Mouse (Mus musculus) induced T-regulatory cell, adult 2 months (primary cell): ENCODE measurements around the gene Jazf1.

Experiments used
- DNase-seq: peaks from one replicate; pipeline ENCODE4 v3.0.0-alpha.2; 2012; ENCODE audit warnings: low read depth

Jazf1 gene

GRCm38 (mm10) chr6:53010286-53010685 is 58.1 kb downstream of the Jazf1 start:
- no peak for DNase-seq

DNA sequence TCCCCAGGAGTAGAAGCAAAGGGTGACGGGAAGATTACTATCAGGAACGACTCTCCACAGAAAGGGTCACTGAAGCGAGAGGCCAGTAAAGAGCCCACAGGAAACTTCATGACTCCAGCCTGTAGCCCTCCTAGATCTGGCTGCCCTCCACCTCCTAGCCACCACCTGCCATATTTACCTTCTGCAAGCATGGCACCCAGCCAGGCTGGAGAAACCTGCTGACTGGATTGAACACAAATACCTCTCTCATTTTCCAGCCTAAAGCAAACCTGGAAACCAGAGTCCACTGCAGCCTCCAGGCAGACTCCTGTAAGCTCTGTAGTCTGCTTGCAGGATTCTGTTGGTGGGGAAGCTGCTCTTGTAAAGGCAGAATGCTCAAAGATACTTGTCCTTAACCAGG is 62.4 kb downstream of the Jazf1 start:
- DNase-seq, result no peak

- DNase-seq, result no peak
Measured at GRCm38 (mm10) chr6:53005544-53005943, 62.9 kb downstream of the Jazf1 start.

GRCm38 (mm10) chr6:52990816-52991215 is 77.6 kb downstream of the Jazf1 start:
- no peak for DNase-seq

GRCm38 (mm10) chr6:52987905-52988640 is 80.4 kb downstream of the Jazf1 start:
- no peak for DNase-seq

DNA sequence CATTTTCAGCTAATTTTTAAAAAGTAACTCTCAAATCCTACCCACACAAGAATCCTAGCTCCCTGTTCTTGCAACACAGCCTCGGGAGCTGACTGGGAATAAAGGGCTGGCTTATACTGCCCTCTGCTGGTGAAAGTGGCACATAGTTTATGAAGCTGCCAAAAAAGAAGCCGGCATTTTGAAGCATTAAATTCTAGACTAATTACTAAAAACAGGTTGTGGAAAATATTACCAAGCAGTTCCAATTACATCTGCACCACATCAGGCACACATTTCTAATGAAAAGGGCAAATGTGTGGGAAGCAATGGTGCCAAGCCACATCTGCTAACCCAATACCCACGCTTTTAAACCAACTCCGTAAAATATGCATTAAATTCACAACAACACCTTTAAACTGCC is 81.0 kb downstream of the Jazf1 start:
- DNase-seq, result peak; percentile 73

- peak; percentile 33 for DNase-seq
Measured at GRCm38 (mm10) chr6:52982175-52982574, 86.3 kb downstream of the Jazf1 start.

GRCm38 (mm10) chr6:52979503-52979902 is 88.9 kb downstream of the Jazf1 start:
- DNase-seq, result no peak

- no peak for DNase-seq
Measured at GRCm38 (mm10) chr6:52973351-52973750, 95.1 kb downstream of the Jazf1 start.

DNA sequence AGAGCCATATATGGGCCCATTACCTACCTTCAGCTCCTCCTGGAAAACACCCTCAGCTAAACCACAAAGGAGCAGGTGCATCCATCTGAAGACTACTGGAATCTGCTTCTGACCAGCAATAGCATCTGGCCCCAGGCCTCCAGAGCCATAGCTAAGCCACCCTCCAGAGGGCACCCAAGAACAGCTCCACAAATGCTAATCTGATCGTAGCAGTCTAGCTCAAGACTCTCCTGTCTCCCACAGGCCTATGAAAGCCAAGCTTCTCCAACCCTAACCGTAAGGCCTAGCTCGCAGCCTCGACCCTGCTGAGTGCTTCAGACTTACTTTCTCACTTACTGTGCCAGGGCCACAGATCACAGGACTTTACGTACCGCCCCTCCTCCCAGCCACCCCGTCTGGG is 96.3 kb downstream of the Jazf1 start:
- DNase-seq, result no peak

DNA sequence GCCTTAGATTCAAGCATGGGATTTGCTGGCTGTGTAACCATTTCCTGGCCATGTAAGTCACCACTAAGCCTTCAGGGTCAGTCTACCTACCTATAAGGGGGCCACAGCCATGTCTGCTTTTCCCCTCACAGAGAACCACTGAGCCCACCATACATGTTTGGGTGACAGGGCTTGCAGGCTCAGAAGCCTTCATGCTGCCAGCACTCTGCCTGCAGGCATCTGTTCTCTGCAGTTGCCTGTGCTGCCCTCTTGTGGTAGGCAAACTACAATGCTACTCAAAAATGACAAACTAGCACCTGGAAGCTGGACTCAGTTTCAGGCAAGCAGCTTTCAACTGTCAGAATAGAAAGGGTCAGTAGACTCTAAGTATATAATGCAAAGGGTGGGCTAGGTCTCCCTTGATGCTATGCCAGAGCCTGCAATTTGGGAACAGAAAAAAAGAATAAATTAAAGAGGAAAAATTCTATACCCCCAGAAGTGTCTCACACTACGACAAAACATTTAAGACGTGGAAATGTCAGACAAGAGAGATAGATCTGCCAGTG is 98.6 kb downstream of the Jazf1 start:
- peak; percentile 82 for DNase-seq

DNA sequence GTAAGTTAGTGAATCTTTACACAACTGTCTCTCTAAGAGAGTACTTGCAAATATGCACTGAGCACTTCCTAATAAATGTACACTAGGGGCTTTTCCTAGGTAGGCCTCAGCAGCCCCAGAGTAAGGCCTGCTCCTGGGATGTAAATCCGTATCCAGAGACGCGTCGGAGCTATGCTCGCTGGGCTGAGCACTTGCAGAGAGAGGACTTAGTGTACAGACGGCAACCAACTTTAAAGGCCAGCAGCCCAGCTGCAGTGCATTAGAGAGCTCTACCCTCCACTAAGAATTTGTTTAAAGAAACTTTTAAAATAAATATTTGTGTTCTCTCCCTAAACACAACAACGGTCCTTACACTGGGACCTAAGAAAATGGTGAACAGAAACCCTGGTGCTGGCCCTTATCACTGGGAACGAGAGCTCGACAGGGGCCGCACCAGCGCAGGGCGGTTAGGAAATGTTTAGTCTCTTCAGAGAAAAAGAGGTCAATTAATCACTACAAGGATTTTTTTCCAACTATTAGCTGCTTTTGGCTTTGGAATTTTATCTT is 100.0 kb downstream of the Jazf1 start:
- DNase-seq, result no peak

DNA sequence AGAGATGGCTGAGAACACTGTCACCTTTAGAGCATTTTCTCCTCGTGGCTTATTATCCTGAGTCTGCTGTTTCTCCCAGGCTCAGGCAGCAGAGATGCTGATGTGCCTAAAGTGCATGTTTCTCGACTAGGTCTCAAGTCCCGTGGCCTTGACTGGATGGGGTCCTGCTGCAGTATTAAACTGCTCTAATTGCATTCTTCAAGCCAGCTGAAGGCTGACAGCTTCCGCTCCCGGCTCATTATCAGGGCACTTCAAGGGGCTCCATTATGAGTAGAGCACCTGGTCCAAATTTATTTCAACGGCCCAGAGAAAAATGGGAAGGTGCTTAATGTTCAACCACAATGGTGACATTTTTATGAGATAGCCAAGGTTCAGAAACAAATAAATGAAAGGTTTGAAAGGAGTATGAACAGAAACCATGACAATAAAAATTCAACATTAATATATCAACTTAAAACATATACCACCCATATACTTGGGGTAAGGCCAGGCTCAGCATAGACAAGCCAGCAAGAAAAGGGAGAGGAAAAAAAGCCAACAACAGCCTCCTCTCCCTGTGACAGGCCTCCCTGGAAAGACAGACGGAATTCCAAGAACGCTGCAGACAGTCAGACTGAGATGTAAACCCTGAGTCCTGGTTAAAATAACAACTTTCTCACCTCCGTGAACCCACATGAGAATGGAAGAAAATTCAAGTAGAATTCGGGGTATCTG is 100.7 kb downstream of the Jazf1 start:
- DNase-seq, result no peak

DNA sequence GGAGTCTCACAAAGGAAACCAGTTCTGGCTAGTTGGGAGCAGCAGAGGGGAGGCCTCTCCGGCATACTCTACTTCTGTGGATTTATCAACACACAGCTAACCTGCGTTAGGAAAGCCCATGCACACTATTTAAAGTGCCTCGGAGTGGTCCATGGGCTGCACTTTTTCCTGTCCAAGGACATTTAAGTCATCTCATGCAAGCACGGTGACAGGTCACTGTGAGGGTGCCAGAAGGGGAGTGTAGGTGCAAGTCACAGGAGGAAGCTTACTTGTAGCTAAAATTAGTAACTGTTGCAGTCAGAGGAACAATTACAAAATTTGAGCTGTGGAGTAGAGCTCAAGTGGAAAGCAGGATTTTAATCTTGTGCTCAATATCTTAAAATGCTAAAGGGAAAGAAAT is 102.4 kb downstream of the Jazf1 start:
- DNase-seq, result no peak

GRCm38 (mm10) chr6:52965340-52965739 is 103.1 kb downstream of the Jazf1 start:
- peak; percentile 77 for DNase-seq

DNA sequence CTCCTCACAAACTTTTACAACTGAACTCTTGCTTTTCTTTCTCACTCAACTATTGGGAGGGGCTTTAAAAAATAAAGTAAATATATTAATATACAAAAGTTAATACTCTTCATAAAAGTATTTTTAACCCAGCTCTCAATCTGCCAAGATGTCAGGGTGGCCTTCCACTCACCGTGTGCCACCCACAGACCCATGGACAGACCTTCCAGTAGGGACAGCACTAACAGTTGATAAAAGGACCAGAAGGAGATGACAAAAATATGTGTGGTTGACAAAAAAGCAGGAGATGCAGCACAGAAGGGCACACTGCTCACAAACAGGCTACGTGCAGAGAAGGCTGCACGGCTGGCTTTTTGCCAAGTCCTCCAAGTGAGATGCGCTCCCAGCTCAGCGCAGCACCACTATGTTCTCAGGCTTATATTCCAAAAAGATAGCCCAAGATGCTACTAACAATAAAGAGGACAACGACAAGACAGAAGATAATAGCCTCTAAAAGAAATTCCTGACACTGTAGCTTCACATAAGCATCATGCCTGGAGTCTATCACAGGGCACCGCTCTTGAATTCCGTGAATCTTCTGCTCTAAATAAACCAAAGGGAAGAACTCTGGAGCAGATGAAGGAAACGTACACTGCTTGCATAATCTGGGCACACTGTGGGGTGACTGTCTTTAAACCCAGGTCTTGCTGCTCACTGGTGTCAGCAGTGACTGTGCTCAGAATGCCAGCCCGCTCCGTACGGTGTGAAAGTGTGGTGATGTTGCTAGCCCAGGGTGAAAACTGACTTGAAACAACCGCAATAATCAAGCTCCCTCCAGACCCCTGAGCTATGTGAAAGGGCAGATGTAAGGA is 104.4 kb downstream of the Jazf1 start:
- no peak for DNase-seq

DNA sequence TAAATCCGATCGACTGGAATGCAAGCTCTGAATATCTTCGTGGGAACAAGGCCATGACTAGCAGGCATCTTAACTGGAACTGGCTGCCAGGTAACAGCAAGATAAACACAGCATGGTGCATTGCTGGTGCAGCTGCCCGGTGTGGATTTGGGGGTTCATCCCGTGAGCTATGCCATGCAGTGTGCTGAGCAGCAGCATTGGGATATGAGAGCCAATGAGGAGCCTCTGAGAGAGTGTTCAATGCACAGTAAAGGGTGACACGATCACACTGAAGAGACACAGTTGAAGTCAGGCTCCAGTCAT is 105.0 kb downstream of the Jazf1 start:
- DNase-seq, result no peak

GRCm38 (mm10) chr6:52962600-52963429 is 105.6 kb downstream of the Jazf1 start:
- DNase-seq, result peak; percentile 47

GRCm38 (mm10) chr6:52961660-52962490 is 106.6 kb downstream of the Jazf1 start:
- peak; percentile 37 for DNase-seq

GRCm38 (mm10) chr6:52957730-52958129 is 110.7 kb downstream of the Jazf1 start:
- peak; percentile 85 for DNase-seq
